10 mouse cellular contexts compared by ENCODE assay signal in the genomic region with DNA sequence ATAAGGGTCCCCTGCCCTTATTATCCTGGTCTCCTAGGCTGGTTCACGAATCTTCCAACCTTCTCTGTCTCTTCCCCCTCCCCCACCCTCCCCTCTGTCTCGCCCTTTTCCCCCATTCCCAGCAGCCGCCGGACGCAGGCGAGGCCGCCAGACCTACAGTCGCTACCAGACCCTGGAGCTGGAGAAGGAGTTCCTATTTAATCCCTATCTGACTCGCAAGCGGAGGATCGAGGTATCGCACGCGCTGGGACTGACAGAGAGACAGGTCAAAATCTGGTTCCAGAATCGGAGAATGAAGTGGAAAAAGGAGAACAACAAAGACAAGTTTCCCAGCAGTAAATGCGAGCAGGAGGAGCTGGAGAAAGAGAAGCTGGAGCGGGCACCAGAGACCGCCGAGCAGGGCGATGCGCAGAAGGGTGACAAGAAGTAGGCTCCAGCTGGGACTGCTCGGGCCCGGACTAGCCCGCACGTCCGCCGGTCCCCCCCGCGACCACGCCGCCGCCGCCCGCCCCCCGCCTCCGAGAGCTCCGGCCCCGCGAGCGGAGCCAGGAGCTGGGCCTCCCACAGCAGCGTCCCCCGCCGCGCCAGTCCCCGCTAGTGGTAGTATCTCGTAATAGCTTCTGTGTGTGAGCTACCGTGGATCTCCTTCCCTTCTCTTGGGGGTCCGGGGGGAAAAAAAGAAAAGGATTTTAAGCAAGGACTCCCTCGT. TPM values are rescaled to one million over a fixed set of nuclear protein-coding genes. Genes with fewer than 3 reads are reported as not detected.
DNase-seq lines count a peak whose midpoint lies in the region; ATAC-seq lines count a peak whose summit lies in the region.
"Had no signal": no experiment of that assay in that cellular context is flagged by ENCODE, and none has a peak within 500 bp of the region (broad histone marks: within the 10 kb centered on the region; RNA-seq: fewer than 3 reads in every experiment).

No protein-coding gene starts in this region.

- 0 out of 2 replicates have a peak, but pooled peaks have one; percentile 33 for ATAC-seq in heart, embryonic 12.5 days (ENCODE audit: insufficient number of reproducible peaks, low FRiP score)
- ATAC-seq in limb, embryonic 15.5 days (ENCODE audit: insufficient number of reproducible peaks, low FRiP score, low TSS enrichment, low read depth): no peak
- ATAC-seq in neural tube, embryonic 13.5 days (ENCODE audit: low read depth): no peak
- ATAC-seq: Patski had no signal

- H3K9ac ChIP-seq in heart, embryonic 12.5 days: no peak overlapping the region
- H3K9ac ChIP-seq in limb, embryonic 15.5 days: peak overlapping the region; percentile 7; the same call in 1 of the 2 replicates
- H3K9ac ChIP-seq in neural tube, embryonic 13.5 days: peak overlapping the region; percentile 100

- no peaks in the 10 kb centered on the region for H3K9me3 ChIP-seq in heart, embryonic 12.5 days (replicated peaks)
- no peaks in the 10 kb centered on the region for H3K9me3 ChIP-seq in limb, embryonic 15.5 days
- H3K9me3 ChIP-seq in neural tube, embryonic 13.5 days: no peaks in the 10 kb centered on the region

- no peak for DNase-seq in heart, adult 9 months (ENCODE audit: low spot score in 2 of 2)
- peak; percentile 30 for DNase-seq in T-cell, adult 2 months (ENCODE audit: low spot score)
- DNase-seq in heart, postnatal 4 days: peak; percentile 48
- no peak for DNase-seq in cerebellum, postnatal 4 days (ENCODE audit: low spot score in 2 of 2)
- DNase-seq in spleen, postnatal 14 days (ENCODE audit: low spot score in 2 of 2): no peak

- peaks cover 30% of the 10 kb centered on the region for H3K4me1 ChIP-seq in heart, embryonic 12.5 days (replicated peaks)
- H3K4me1 ChIP-seq in limb, embryonic 15.5 days: peaks cover 23% of the 10 kb centered on the region
- H3K4me1 ChIP-seq in neural tube, embryonic 13.5 days (replicated peaks): peaks cover 42% of the 10 kb centered on the region

- peaks cover 97% of the 10 kb centered on the region for H3K27me3 ChIP-seq in heart, embryonic 12.5 days (replicated peaks)
- H3K27me3 ChIP-seq in limb, embryonic 15.5 days: peaks cover 97% of the 10 kb centered on the region
- H3K27me3 ChIP-seq in neural tube, embryonic 13.5 days: no peaks in the 10 kb centered on the region
- H3K27me3 ChIP-seq: Patski had no signal

- WGBS in heart, embryonic 12.5 days: under 1% methylated on average over 43 of the region's 49 CpGs
- 1% methylated on average over 48 of the region's 49 CpGs for WGBS in limb, embryonic 15.5 days
- WGBS in neural tube, embryonic 13.5 days: under 1% methylated on average over 49 of the region's 49 CpGs

- peak overlapping the region; percentile 40 for H3K4me3 ChIP-seq in heart, embryonic 12.5 days
- H3K4me3 ChIP-seq in limb, embryonic 15.5 days: peak overlapping the region; percentile 36
- peak overlapping the region; percentile 99 for H3K4me3 ChIP-seq in neural tube, embryonic 13.5 days

- H3K27ac ChIP-seq in heart, embryonic 12.5 days (ENCODE audit: poor library complexity, severe bottlenecking): no peak overlapping the region
- peak overlapping the region; percentile 35; the same call in 1 of the 2 replicates for H3K27ac ChIP-seq in limb, embryonic 15.5 days
- peak overlapping the region; percentile 100 for H3K27ac ChIP-seq in neural tube, embryonic 13.5 days (replicated peaks)

- peak overlapping the region; percentile 70 for H3K4me2 ChIP-seq in heart, embryonic 12.5 days
- H3K4me2 ChIP-seq in limb, embryonic 15.5 days: peak overlapping the region; percentile 52
- peak overlapping the region; percentile 96 for H3K4me2 ChIP-seq in neural tube, embryonic 13.5 days

- H3K36me3 ChIP-seq in heart, embryonic 12.5 days: no peaks in the 10 kb centered on the region
- no peaks in the 10 kb centered on the region for H3K36me3 ChIP-seq in limb, embryonic 15.5 days
- H3K36me3 ChIP-seq in neural tube, embryonic 13.5 days: peaks cover 7% of the 10 kb centered on the region; the same call in 1 of the 2 replicates

RNA-seq across cellular contexts. Expression of gene Hoxb7, which starts 2.2 kb away (rescaled TPM):
- 0.14 and 0.22 TPM in 2 replicates for polyA plus RNA-seq in heart, embryonic 12.5 days (2016; fragmentation: Nextera tagmentation; extraction: Ambion mirVana)
- total RNA-seq in heart, postnatal 4 days (2021): under 1 TPM in 1 of 2 experiments, not detected in 1; 0.24 TPM
- polyA plus RNA-seq in limb, embryonic 15.5 days (2015; fragmentation: Nextera tagmentation; extraction: Ambion mirVana): 3.3 and 4.2 TPM in 2 replicates
- polyA plus RNA-seq in neural tube, embryonic 13.5 days (2015; fragmentation: Nextera tagmentation; extraction: Ambion mirVana): 124 and 125 TPM in 2 replicates
- total RNA-seq: left cerebral cortex, postnatal 10 days had no signal

RNA-seq across cellular contexts. Expression of gene Hoxb8, which starts 2.5 kb away (rescaled TPM):
- 0.06 TPM in 1 of 2 replicates, not detected in the other for polyA plus RNA-seq in heart, embryonic 12.5 days (2016; fragmentation: Nextera tagmentation; extraction: Ambion mirVana)
- total RNA-seq in heart, postnatal 4 days (2021): not detected
- polyA plus RNA-seq in limb, embryonic 15.5 days (2015; fragmentation: Nextera tagmentation; extraction: Ambion mirVana): 0.36 and 0.37 TPM in 2 replicates
- 81.7 and 114 TPM in 2 replicates for polyA plus RNA-seq in neural tube, embryonic 13.5 days (2015; fragmentation: Nextera tagmentation; extraction: Ambion mirVana)
- total RNA-seq: left cerebral cortex, postnatal 10 days had no signal

RNA-seq across cellular contexts. Expression of gene Hoxb6, which starts 8.1 kb away (rescaled TPM):
- 0.62 TPM in 1 of 2 replicates, not detected in the other for polyA plus RNA-seq in heart, embryonic 12.5 days (2016; fragmentation: Nextera tagmentation; extraction: Ambion mirVana)
- total RNA-seq in heart, postnatal 4 days (2021): not detected
- polyA plus RNA-seq in limb, embryonic 15.5 days (2015; fragmentation: Nextera tagmentation; extraction: Ambion mirVana): 0.31 and 0.55 TPM in 2 replicates
- polyA plus RNA-seq in neural tube, embryonic 13.5 days (2015; fragmentation: Nextera tagmentation; extraction: Ambion mirVana): 171 and 174 TPM in 2 replicates
- total RNA-seq: left cerebral cortex, postnatal 10 days had no signal

RNA-seq across cellular contexts. Expression of gene Hoxb9, which starts 12.9 kb away (rescaled TPM):
- 0.06 TPM in 1 of 2 replicates, not detected in the other for polyA plus RNA-seq in heart, embryonic 12.5 days (2016; fragmentation: Nextera tagmentation; extraction: Ambion mirVana)
- not detected for total RNA-seq in heart, postnatal 4 days (2021)
- 0.98 and 1.4 TPM in 2 replicates for polyA plus RNA-seq in limb, embryonic 15.5 days (2015; fragmentation: Nextera tagmentation; extraction: Ambion mirVana)
- 72.9 and 74.7 TPM in 2 replicates for polyA plus RNA-seq in neural tube, embryonic 13.5 days (2015; fragmentation: Nextera tagmentation; extraction: Ambion mirVana)
- total RNA-seq: left cerebral cortex, postnatal 10 days had no signal

RNA-seq across cellular contexts. Expression of gene Hoxb5, which starts 18.9 kb away (rescaled TPM):
- 0.14 and 1.9 TPM in 2 replicates for polyA plus RNA-seq in heart, embryonic 12.5 days (2016; fragmentation: Nextera tagmentation; extraction: Ambion mirVana)
- total RNA-seq in heart, postnatal 4 days (2021): under 1 TPM in 1 of 2 experiments, not detected in 1; 0.32 TPM
- 0.60 and 0.73 TPM in 2 replicates for polyA plus RNA-seq in limb, embryonic 15.5 days (2015; fragmentation: Nextera tagmentation; extraction: Ambion mirVana)
- polyA plus RNA-seq in neural tube, embryonic 13.5 days (2015; fragmentation: Nextera tagmentation; extraction: Ambion mirVana): 67.1 and 88.3 TPM in 2 replicates
- total RNA-seq: left cerebral cortex, postnatal 10 days had no signal

Comparison
In these comparisons a context has a peak if more than half of its experiments do, and no peak if none do; other contexts are left out.
1. DNase-seq: peak in T-cell, adult 2 months (single experiment) and heart, postnatal 4 days (single experiment); none in heart, adult 9 months (0 of 2), cerebellum, postnatal 4 days (0 of 2) and spleen, postnatal 14 days (0 of 2).
2. H3K4me3 ChIP-seq: peak in every context shown above with its lines; median percentile 99 in neural tube, embryonic 13.5 days; 40 in heart, embryonic 12.5 days; 36 in limb, embryonic 15.5 days.
3. RNA of gene Hoxb7, which starts 2.2 kb away (polyA plus RNA-seq): 124 to 125 TPM in neural tube, embryonic 13.5 days; 3.3 to 4.2 TPM in limb, embryonic 15.5 days and 0.14 to 0.22 TPM in heart, embryonic 12.5 days; every median in the first group is over 10 times any median in the second.
4. RNA of gene Hoxb8, which starts 2.5 kb away (polyA plus RNA-seq): 81.7 to 114 TPM in neural tube, embryonic 13.5 days; 0.36 to 0.37 TPM in limb, embryonic 15.5 days and 0.06 TPM in heart, embryonic 12.5 days; every median in the first group is over 10 times any median in the second.
5. RNA of gene Hoxb6, which starts 8.1 kb away (polyA plus RNA-seq): 171 to 174 TPM in neural tube, embryonic 13.5 days; 0.31 to 0.55 TPM in limb, embryonic 15.5 days and 0.62 TPM in heart, embryonic 12.5 days; every median in the first group is over 100 times any median in the second.
6. Peak in every context shown above with its lines, with median percentiles within 50 percentile points of each other: H3K4me2 ChIP-seq.